Mouse (Mus musculus) stomach, postnatal 0 days (tissue): ENCODE data around the gene Lrrc46. TPM values are rescaled to one million over a fixed set of nuclear protein-coding genes. Genes with fewer than 3 reads are reported as not detected.

Experiments
- ATAC-seq: fragments of 200-750 bp; cut with Nextera tagmentation; 2 replicates; pipeline ENCODE4 v1.8.0; 2017; ENCODE audit not compliant: low FRiP score, low TSS enrichment
- DNase-seq: peaks from one replicate; pipeline ENCODE4 v3.0.0-alpha.2; 2016; ENCODE audit warnings: low spot score
- H3K27ac ChIP-seq: fragments of 300-500 bp; sonication (generic); replicated peaks from 2 replicates; pipeline ENCODE4 v1.5.1; 2014; ENCODE audit warnings: mild to moderate bottlenecking, control low read depth
- H3K27me3 ChIP-seq: fragments of 300-500 bp; sonication (generic); 2 replicates; pipeline ENCODE4 v1.6.1; 2014; ENCODE audit warnings: low read length; ENCODE audit not compliant: control insufficient read depth, insufficient read depth
- H3K36me3 ChIP-seq: fragments of 300-500 bp; sonication (generic); 2 replicates; pipeline ENCODE4 v1.6.1; 2014; ENCODE audit warnings: low read length, mixed read lengths; ENCODE audit not compliant: control insufficient read depth, insufficient read depth
- H3K4me1 ChIP-seq: fragments of 300-500 bp; sonication (generic); replicated peaks from 2 replicates; pipeline ENCODE4 v1.6.1; 2014; ENCODE audit warnings: antibody characterized with exemption; ENCODE audit not compliant: control insufficient read depth, insufficient read depth
- H3K4me2 ChIP-seq: fragments of 300-500 bp; sonication (generic); replicated peaks from 2 replicates; pipeline ENCODE4 v1.6.1; 2014; ENCODE audit warnings: low read depth, mild to moderate bottlenecking, control low read depth, moderate library complexity
- H3K4me3 ChIP-seq: fragments of 300-500 bp; sonication (generic); 2 replicates; pipeline ENCODE4 v1.5.1; 2014; ENCODE audit warnings: low read depth, low read length, control low read depth
- H3K9ac ChIP-seq: fragments of 300-500 bp; sonication (generic); 2 replicates; pipeline ENCODE4 v1.6.1; 2014; ENCODE audit warnings: mild to moderate bottlenecking, low read length, control low read depth, mixed read lengths
- H3K9me3 ChIP-seq: fragments of 300-500 bp; sonication (generic); 2 replicates; pipeline ENCODE4 v1.6.1; 2016; ENCODE audit warnings: low read length; ENCODE audit not compliant: control insufficient read depth
- CTCF ChIP-seq: IDR thresholded peaks from 2 replicates; pipeline ENCODE4 v1.5.1; 2016; ENCODE audit warnings: antibody characterized with exemption, low read depth, mild to moderate bottlenecking, moderate library complexity
- EP300 ChIP-seq: optimal IDR thresholded peaks from 2 replicates; pipeline ENCODE3; 2016; ENCODE audit warnings: antibody characterized with exemption
- WGBS: fragments of 180-500 bp; shearing (Covaris S2); extraction: QIAGEN DNeasy Blood & Tissue Kit; methylation state at CpG from one replicate; pipeline ENCODE4 v1.1.7; 2014; 5-methylcytosine and 5-hydroxymethylcytosine counted together
- polyA plus RNA-seq: library from polyadenylated mRNA; unstranded; fragments of >200 nt; fragmentation: Nextera tagmentation; extraction: Ambion mirVana; gene quantifications from 2 replicates; pipeline ENCODE4 v1.2.1, GENCODE M21; 2015

The Lrrc46 gene
- polyA plus RNA-seq, 1 experiment from 2014 or later = 0.36 TPM

GRCm38 (mm10) chr11:97045861-97046260 lies 4.7 kb upstream of the Lrrc46 start:
- Histone ChIP-seq H3K36me3 (peaks cover 9% of the 10 kb centered on the region; the same call in 1 of the 2 replicates), H3K9me3 (no peaks in the 10 kb centered on the region), H3K4me1 (0 out of 2 replicates have a peak, but pooled peaks cover 3% of the 10 kb centered on the region), H3K27me3 (no peaks in the 10 kb centered on the region), H3K9ac (no peak overlapping the region), H3K4me2 (no peak overlapping the region), H3K4me3 (no peak overlapping the region), H3K27ac (no peak overlapping the region)
- 87% methylated on average over 7 of the region's 7 CpGs for WGBS
- ATAC-seq (no peak), DNase-seq (no peak)
- TF ChIP-seq CTCF (peak; percentile 52), EP300 (no peak)

GRCm38 (mm10) chr11:97044902-97045301 lies 3.7 kb upstream of the Lrrc46 start:
- H3K36me3 ChIP-seq = peaks cover 9% of the 10 kb centered on the region; the same call in 1 of the 2 replicates
- H3K9ac ChIP-seq = no peak overlapping the region
- H3K4me1 ChIP-seq = 0 out of 2 replicates have a peak, but pooled peaks cover 3% of the 10 kb centered on the region
- no peak for TF ChIP-seq CTCF
- no peak for TF ChIP-seq EP300
- 91% methylated on average over 8 of the region's 8 CpGs for WGBS
- H3K4me2 ChIP-seq = no peak overlapping the region
- DNase-seq (no peak), ATAC-seq (no peak)
- H3K27me3 ChIP-seq = no peaks in the 10 kb centered on the region
- no peaks in the 10 kb centered on the region for H3K9me3 ChIP-seq
- H3K4me3 ChIP-seq = no peak overlapping the region
- no peak overlapping the region for H3K27ac ChIP-seq

GRCm38 (mm10) chr11:97040301-97041021 lies 746 bp downstream of the Lrrc46 start:
- 32% methylated on average over 12 of the region's 12 CpGs for WGBS
- TF ChIP-seq EP300 = no peak
- TF ChIP-seq CTCF = no peak
- no peaks in the 10 kb centered on the region for H3K9me3 ChIP-seq
- peak overlapping the region; percentile 72 for H3K4me3 ChIP-seq
- H3K36me3 ChIP-seq = no peaks in the 10 kb centered on the region
- no peak overlapping the region for H3K9ac ChIP-seq
- H3K27me3 ChIP-seq = no peaks in the 10 kb centered on the region
- no peak overlapping the region for H3K27ac ChIP-seq
- H3K4me2 ChIP-seq = peak overlapping the region; percentile 81
- DNase-seq (no peak), ATAC-seq (no peak)
- 0 out of 2 replicates have a peak, but pooled peaks cover 3% of the 10 kb centered on the region for H3K4me1 ChIP-seq

- no peak overlapping the region for H3K4me2 ChIP-seq
- TF ChIP-seq EP300 = no peak
- TF ChIP-seq CTCF = no peak
- no peak for DNase-seq
- H3K36me3 ChIP-seq = no peaks in the 10 kb centered on the region
- no peaks in the 10 kb centered on the region for H3K27me3 ChIP-seq
- H3K9ac ChIP-seq = no peak overlapping the region
- 69% methylated on average over 7 of the region's 7 CpGs for WGBS
- H3K4me3 ChIP-seq = no peak overlapping the region
- no peaks in the 10 kb centered on the region for H3K9me3 ChIP-seq
- H3K27ac ChIP-seq = no peak overlapping the region
- 0 out of 2 replicates have a peak, but pooled peaks cover 3% of the 10 kb centered on the region for H3K4me1 ChIP-seq
- ATAC-seq = no peak
Measured at GRCm38 (mm10) chr11:97038881-97039280, 2.3 kb downstream of the Lrrc46 start.

- no peak overlapping the region for H3K4me2 ChIP-seq
- H3K4me1 ChIP-seq = no peaks in the 10 kb centered on the region
- DNase-seq (no peak), ATAC-seq (no peak)
- WGBS = 73% methylated on average over 5 of the region's 5 CpGs
- no peak for TF ChIP-seq CTCF
- no peak for TF ChIP-seq EP300
- no peak overlapping the region for H3K27ac ChIP-seq
- no peaks in the 10 kb centered on the region for H3K27me3 ChIP-seq
- no peak overlapping the region for H3K4me3 ChIP-seq
- no peaks in the 10 kb centered on the region for H3K36me3 ChIP-seq
- H3K9ac ChIP-seq = no peak overlapping the region
- H3K9me3 ChIP-seq = no peaks in the 10 kb centered on the region
Measured at GRCm38 (mm10) chr11:97036141-97036540, 5.1 kb downstream of the Lrrc46 start.

- H3K27me3 ChIP-seq = no peaks in the 10 kb centered on the region
- DNase-seq (no peak), ATAC-seq (no peak)
- TF ChIP-seq CTCF (no peak), EP300 (no peak)
- H3K4me1 ChIP-seq = no peaks in the 10 kb centered on the region
- no peaks in the 10 kb centered on the region for H3K9me3 ChIP-seq
- no peak overlapping the region for H3K9ac ChIP-seq
- H3K4me3 ChIP-seq = no peak overlapping the region
- 82% methylated on average over 4 of the region's 4 CpGs for WGBS
- H3K36me3 ChIP-seq = no peaks in the 10 kb centered on the region
- no peak overlapping the region for H3K4me2 ChIP-seq
- no peak overlapping the region for H3K27ac ChIP-seq
Measured at GRCm38 (mm10) chr11:97033781-97034180, 7.4 kb downstream of the Lrrc46 start.
